Mouse (Mus musculus) gastrocnemius, adult 18-20 months (tissue): Measurements from ENCODE around the gene Scrt2. TPM values are rescaled to one million over a fixed set of nuclear protein-coding genes. Genes with fewer than 3 reads are reported as not detected.
A peak's percentile ranks its signal among the peaks of the same experiment; 100 is the strongest.

Experiments
- DNase-seq: peaks from one replicate; pipeline ENCODE4 v3.0.0; 2021; ENCODE audit warnings: low spot score
- total RNA-seq, 2 experiments: library from RNA; stranded (reverse); gene quantifications; 2 replicates each; pipeline ENCODE4 v1.2.3; 2021

Scrt2 gene
- total RNA-seq, 2 experiments from 2014 or later, result not detected

GRCm38 (mm10) chr2:152142571-152142970, 61.2 kb downstream of the Scrt2 start:
- DNase-seq, result no peak

DNA sequence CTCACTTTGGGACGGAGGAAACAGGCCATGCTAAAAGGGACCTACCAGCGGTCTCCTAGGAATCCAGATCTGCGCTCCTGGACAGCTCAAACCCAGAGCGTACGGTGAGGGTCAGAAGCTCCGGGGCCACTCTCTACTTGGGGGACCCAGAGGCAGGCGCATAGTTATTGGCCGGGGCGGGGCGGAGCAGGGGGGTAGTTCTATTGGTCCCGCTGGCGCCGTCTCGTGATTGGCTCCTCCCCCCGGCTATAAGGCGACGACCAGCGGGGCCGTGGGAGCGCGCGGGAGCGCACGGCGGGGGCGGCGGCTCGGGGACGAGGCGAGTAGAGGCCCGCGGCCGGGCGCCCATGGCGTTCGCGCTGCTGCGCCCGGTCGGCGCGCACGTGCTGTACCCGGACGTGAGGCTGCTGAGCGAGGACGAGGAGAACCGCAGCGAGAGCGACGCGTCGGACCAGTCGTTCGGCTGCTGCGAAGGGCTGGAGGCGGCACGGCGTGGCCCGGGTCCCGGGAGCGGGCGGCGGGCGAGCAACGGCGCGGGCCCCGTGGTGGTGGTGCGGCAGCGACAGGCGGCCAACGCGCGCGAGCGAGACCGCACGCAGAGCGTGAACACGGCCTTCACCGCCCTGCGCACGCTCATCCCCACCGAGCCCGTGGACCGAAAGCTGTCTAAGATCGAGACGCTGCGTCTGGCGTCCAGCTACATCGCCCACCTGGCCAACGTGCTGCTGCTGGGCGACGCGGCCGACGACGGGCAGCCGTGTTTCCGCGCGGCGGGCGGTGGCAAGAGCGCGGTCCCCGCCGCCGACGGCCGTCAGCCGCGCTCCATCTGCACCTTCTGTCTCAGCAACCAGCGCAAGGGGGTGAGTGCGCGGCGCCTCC, 62.2 kb downstream of the Scrt2 start, which contains the start of gene Tcf15:
TSS of gene Tcf15 (plus strand) at position 283 of the 879 bp plus-strand sequence.
- DNase-seq, result peak; percentile 69

DNA sequence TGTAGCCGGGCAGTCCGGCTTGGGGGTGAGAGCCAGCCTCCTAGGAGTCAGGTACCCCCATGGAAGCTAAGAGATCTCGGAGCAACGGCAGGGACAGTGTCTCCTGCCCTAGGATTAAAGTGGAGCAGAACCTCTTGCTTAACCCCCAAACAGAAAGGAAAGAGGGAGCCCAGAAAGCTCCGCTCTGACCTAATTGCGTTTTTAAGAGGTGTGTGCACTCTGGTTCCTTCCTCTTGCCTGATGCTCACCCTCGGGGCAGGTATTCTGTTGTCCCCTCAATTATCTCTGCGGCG, 62.8 kb downstream of the Scrt2 start:
- no peak for DNase-seq

DNA sequence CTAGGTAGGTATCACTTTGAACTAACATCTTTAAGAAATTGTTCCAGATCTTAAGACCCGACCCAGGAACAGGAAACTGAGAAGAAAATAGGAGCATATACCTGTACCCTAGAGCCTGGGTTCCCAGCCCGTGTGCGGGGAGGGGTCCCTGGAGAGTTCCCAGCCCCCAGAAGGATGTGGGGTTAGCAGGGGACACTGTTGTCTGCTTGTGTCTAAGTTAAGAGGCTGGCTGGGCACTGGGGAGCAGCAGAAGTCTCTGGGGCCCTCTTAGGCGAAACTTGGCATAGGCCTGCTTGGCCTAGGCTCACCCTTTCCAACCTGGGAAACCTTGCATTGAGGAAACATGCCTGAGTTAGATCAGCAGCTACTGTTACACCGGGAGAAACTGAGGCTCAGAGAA, 63.2 kb downstream of the Scrt2 start:
- DNase-seq, result no peak

Other genes with a start within 250 kb of the Scrt2 start
- under 1 TPM in 1 of 2 experiments, not detected in 1; 0.09 TPM for gene Rspo4, start 238.6 kb upstream of the Scrt2 start, total RNA-seq
- under 1 TPM; 0.18 to 0.24 TPM for gene Angpt4, start 170.3 kb upstream of the Scrt2 start, total RNA-seq
- gene Fam110a, start 101.3 kb upstream of the Scrt2 start, total RNA-seq, result 1 to 10 TPM; 1.8 to 2.1 TPM
- 1 to 10 TPM in 1 of 2 experiments, under 1 TPM in 1; 0.94 to 1.3 TPM for gene Slc52a3, start 85.0 kb upstream of the Scrt2 start, total RNA-seq
- gene Srxn1, start 24.0 kb downstream of the Scrt2 start, total RNA-seq, result 10 to 100 TPM; 19.6 to 67.1 TPM
- 10 to 100 TPM in 1 of 2 experiments, 1 to 10 TPM in 1; 5.5 to 13.9 TPM for gene Tcf15, start 62.0 kb downstream of the Scrt2 start, total RNA-seq
- 100 to 1,000 TPM in 1 of 2 experiments, 10 to 100 TPM in 1; 83.9 to 100 TPM for gene Csnk2a1, start 145.3 kb downstream of the Scrt2 start, total RNA-seq
- gene Tbc1d20, start 212.3 kb downstream of the Scrt2 start, total RNA-seq, result 10 to 100 TPM; 18.6 to 25.1 TPM